Mouse (Mus musculus) CH12.LX (cell line): Measurements from ENCODE around the gene Fam72a. TPM values are rescaled to one million over a fixed set of nuclear protein-coding genes. Genes with fewer than 3 reads are reported as not detected.
A peak's percentile ranks its signal among the peaks of the same experiment; 100 is the strongest.

Source experiments
- DNase-seq: peaks from one replicate; pipeline ENCODE4 v3.0.0-alpha.2; 2013; ENCODE audit errors: extremely low read depth
- H3K27ac ChIP-seq: 2 replicates; pipeline ENCODE4 v1.5.1; 2012; ENCODE audit warnings: low read depth, mild to moderate bottlenecking, control low read depth, moderate library complexity; ENCODE audit not compliant: insufficient read depth
- H3K27me3 ChIP-seq: replicated peaks from 2 replicates; pipeline ENCODE3; 2012; ENCODE audit warnings: inconsistent platforms
- H3K36me3 ChIP-seq, 2 experiments: replicated peaks in 1 of 2; 2 replicates each; pipeline versions ENCODE3 to v1.6.1; 2012; ENCODE audit warnings: inconsistent platforms in 1 of 2, low read length in 1 of 2, mild to moderate bottlenecking in 1 of 2, mixed read lengths in 1 of 2, moderate library complexity in 1 of 2; ENCODE audit not compliant: control insufficient read depth in 1 of 2, insufficient read depth in 1 of 2
- H3K4me1 ChIP-seq, 2 experiments: 2 replicates each; pipeline ENCODE4 v1.6.1; 2012; ENCODE audit warnings: inconsistent platforms in 1 of 2, moderate library complexity in 1 of 2; ENCODE audit not compliant: insufficient read depth in 2 of 2, control insufficient read depth in 1 of 2
- H3K4me2 ChIP-seq: 2 replicates; pipeline ENCODE4 v1.6.1; 2012; ENCODE audit warnings: low read depth, mild to moderate bottlenecking, control low read depth; ENCODE audit not compliant: poor library complexity, insufficient read depth, severe bottlenecking
- H3K4me3 ChIP-seq, 3 experiments: fragments of 150-350 bp in 1 of 3; sonication (generic) in 1 of 3; replicated peaks in 1 of 3; 2 replicates each; pipeline versions ENCODE3 to v1.5.1; 2011 to 2012; ENCODE audit warnings: low read depth in 2 of 3, low read length in 2 of 3, mild to moderate bottlenecking in 2 of 3, moderate library complexity in 2 of 3, control low read depth in 1 of 3, improper control_type of control experiment in 1 of 3, inconsistent platforms in 1 of 3, mixed read lengths in 1 of 3; ENCODE audit not compliant: poor library complexity in 1 of 3
- H3K79me2 ChIP-seq: replicated peaks from 2 replicates; pipeline ENCODE4 v1.6.1; 2012; ENCODE audit warnings: mild to moderate bottlenecking, moderate library complexity; ENCODE audit not compliant: control insufficient read depth, poor library complexity, insufficient read depth, severe bottlenecking; ENCODE audit errors: extremely low read depth
- H3K9ac ChIP-seq: 2 replicates; pipeline ENCODE4 v1.6.1; 2012; ENCODE audit warnings: low read depth, mild to moderate bottlenecking, control low read depth, moderate library complexity; ENCODE audit not compliant: insufficient read depth
- H3K9me3 ChIP-seq: replicated peaks from 2 replicates; pipeline ENCODE3; 2012; ENCODE audit warnings: low read length, inconsistent platforms, mixed read lengths
- CHD1 ChIP-seq: IDR thresholded peaks from 2 replicates; pipeline ENCODE4 v1.6.1; 2012; ENCODE audit warnings: low read depth, low read length, improper control_type of control experiment, inconsistent platforms
- EP300 ChIP-seq: IDR thresholded peaks from 2 replicates; pipeline ENCODE4 v1.6.1; 2011; ENCODE audit warnings: low read length, improper control_type of control experiment
- ETS1 ChIP-seq: conservative IDR thresholded peaks from 2 replicates; pipeline ENCODE4 v1.6.1; 2012; ENCODE audit warnings: low read depth, mild to moderate bottlenecking, inconsistent platforms, low read length, improper control_type of control experiment, moderate library complexity
- GABPA ChIP-seq: IDR thresholded peaks from 2 replicates; pipeline ENCODE4 v1.6.1; 2012; ENCODE audit warnings: low read depth, low read length, improper control_type of control experiment, inconsistent platforms; ENCODE audit not compliant: insufficient replicate concordance
- HCFC1 ChIP-seq: IDR thresholded peaks from 2 replicates; pipeline ENCODE4 v1.6.1; 2012; ENCODE audit warnings: low read depth, mild to moderate bottlenecking, inconsistent platforms, low read length, improper control_type of control experiment
- JUND ChIP-seq: conservative IDR thresholded peaks from 2 replicates; pipeline ENCODE4 v1.6.1; 2011; ENCODE audit warnings: low read depth, low read length, improper control_type of control experiment
- KAT2A ChIP-seq: IDR thresholded peaks from 2 replicates; pipeline ENCODE4 v1.6.1; 2012; ENCODE audit warnings: low read length, improper control_type of control experiment, inconsistent platforms; ENCODE audit not compliant: insufficient replicate concordance
- MAFK ChIP-seq: IDR thresholded peaks from 2 replicates; pipeline ENCODE4 v1.6.1; 2011; ENCODE audit warnings: low read length, improper control_type of control experiment; ENCODE audit not compliant: insufficient replicate concordance
- MYC ChIP-seq: IDR thresholded peaks from 2 replicates; pipeline ENCODE4 v1.6.1; 2011; ENCODE audit warnings: low read depth, mild to moderate bottlenecking, improper control_type of control experiment, low read length
- NELFE ChIP-seq: IDR thresholded peaks from 2 replicates; pipeline ENCODE4 v1.6.1; 2011; ENCODE audit warnings: low read depth, low read length, improper control_type of control experiment
- NRF1 ChIP-seq: IDR thresholded peaks from 2 replicates; pipeline ENCODE4 v1.6.1; 2014; ENCODE audit warnings: low read depth, mild to moderate bottlenecking, inconsistent platforms, low read length, improper control_type of control experiment, moderate library complexity
- PAX5 ChIP-seq: IDR thresholded peaks from 2 replicates; pipeline ENCODE4 v1.6.1; 2012; ENCODE audit warnings: low read length, inconsistent platforms, mixed read lengths
- SIN3A ChIP-seq: IDR thresholded peaks from 2 replicates; pipeline ENCODE4 v1.6.1; 2012; ENCODE audit warnings: low read length, improper control_type of control experiment, inconsistent platforms
- ZNF384 ChIP-seq: IDR thresholded peaks from 2 replicates; pipeline ENCODE4 v1.6.1; 2012; ENCODE audit warnings: low read depth, low read length, improper control_type of control experiment, inconsistent platforms
- dilution Hi-C: fragments of 300-500 bp; cut with MboI; formaldehyde crosslinking; loops from 2 replicates; pipeline ENCODE4 v1.14.3; 2020; ENCODE audit warnings: low sequenced_read_pairs; ENCODE audit not compliant: extremely low pct_unique_long_range_greater_than_20kb, extremely low pct_ligation_motif_present
- in situ Hi-C: fragments of 300-500 bp; cut with MboI; formaldehyde crosslinking; loops from 3 replicates; pipeline ENCODE4 v1.14.3; 2019; ENCODE audit warnings: low sequenced_read_pairs, low pct_ligation_motif_present, low pct_unique_long_range_greater_than_20kb, mixed read lengths
- polyA plus RNA-seq: library from polyadenylated mRNA; unstranded; fragments of >175 nt; gene quantifications from 2 replicates; pipeline ENCODE4 v1.2.1, GENCODE M21; 2012; ENCODE audit warnings: low read depth; ENCODE audit not compliant: insufficient read length
- total RNA-seq, 2 experiments: library from RNA; depleted of rRNA; stranded (reverse); fragments of 300-350 nt in 1 of 2; fragments of >200 nt in 1 of 2; gene quantifications; 2 replicates each; pipeline ENCODE4 v1.2.3; 2012 to 2014

Gene Fam72a
- total and polyA plus RNA-seq, 3 experiments: 10.5 to 22.4 (median 19.1) TPM

DNA sequence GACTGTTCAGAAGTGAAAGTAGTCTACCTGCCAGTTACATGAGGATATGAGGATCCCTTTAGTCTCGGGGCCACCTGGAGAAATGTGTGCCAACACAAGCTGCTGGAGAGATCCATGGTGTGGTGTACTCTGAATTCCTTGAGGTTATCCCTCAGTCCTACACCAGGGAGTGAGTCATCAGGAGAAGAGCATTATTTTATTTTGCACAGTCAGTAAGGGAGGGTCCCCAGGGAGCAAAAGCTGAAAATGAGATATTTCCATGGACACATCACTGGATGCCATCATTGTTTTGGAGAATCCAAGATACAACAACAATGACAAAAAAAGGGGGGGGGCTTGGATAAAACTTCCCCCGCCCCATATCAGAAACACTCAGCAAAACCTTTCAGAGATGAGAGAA is 24.3 kb downstream of the Fam72a start:
- in situ Hi-C loops (loop anchor here (5.0 kb wide), 1 partner anchor 265 kb away; no protein-coding TSS in a partner anchor), dilution Hi-C loops (no loop called here)
- H3K27me3 ChIP-seq: no peaks in the 10 kb centered on the region
- DNase-seq: no peak
- no peak overlapping the region for H3K4me3 ChIP-seq
- no peaks in the 10 kb centered on the region for H3K36me3 ChIP-seq
- no peak overlapping the region for H3K27ac ChIP-seq
- H3K4me2 ChIP-seq: no peak overlapping the region
- no peak overlapping the region for H3K9ac ChIP-seq
- TF ChIP-seq NELFE (no peak), NRF1 (no peak), ETS1 (no peak), KAT2A (no peak), JUND (no peak), SIN3A (no peak), GABPA (no peak), HCFC1 (no peak), PAX5 (no peak), MAFK (no peak)
- H3K9me3 ChIP-seq: peaks cover 6% of the 10 kb centered on the region
- peaks cover 2 to 23% of the 10 kb centered on the region in 2 experiments; a peak in 3 of 4 replicates for H3K4me1 ChIP-seq
- no peaks in the 10 kb centered on the region for H3K79me2 ChIP-seq

GRCm38 (mm10) chr1:131553428-131553827 is 25.7 kb downstream of the Fam72a start:
- Histone ChIP-seq H3K4me2 (no peak overlapping the region), H3K9me3 (peaks cover 6% of the 10 kb centered on the region), H3K79me2 (no peaks in the 10 kb centered on the region), H3K27ac (no peak overlapping the region), H3K9ac (no peak overlapping the region), H3K4me1 (peaks cover 2 to 23% of the 10 kb centered on the region in 2 experiments; a peak in 3 of 4 replicates), H3K4me3 (no peak overlapping the region), H3K27me3 (no peaks in the 10 kb centered on the region), H3K36me3 (no peaks in the 10 kb centered on the region)
- TF ChIP-seq ZNF384 (peak; percentile 66; the same call in 1 of the 2 replicates), EP300 (peak; percentile 46; the same call in 1 of the 2 replicates), MYC (peak; percentile 31; the same call in 1 of the 2 replicates), PAX5 (no peak), CHD1 (no peak)
- in situ Hi-C loops (loop anchor here (5.0 kb wide), 1 partner anchor 266 kb away; no protein-coding TSS in a partner anchor), dilution Hi-C loops (no loop called here)
- peak; percentile 49 for DNase-seq
